ENCODE assay signal across 27 mouse cellular contexts in the genomic region with DNA sequence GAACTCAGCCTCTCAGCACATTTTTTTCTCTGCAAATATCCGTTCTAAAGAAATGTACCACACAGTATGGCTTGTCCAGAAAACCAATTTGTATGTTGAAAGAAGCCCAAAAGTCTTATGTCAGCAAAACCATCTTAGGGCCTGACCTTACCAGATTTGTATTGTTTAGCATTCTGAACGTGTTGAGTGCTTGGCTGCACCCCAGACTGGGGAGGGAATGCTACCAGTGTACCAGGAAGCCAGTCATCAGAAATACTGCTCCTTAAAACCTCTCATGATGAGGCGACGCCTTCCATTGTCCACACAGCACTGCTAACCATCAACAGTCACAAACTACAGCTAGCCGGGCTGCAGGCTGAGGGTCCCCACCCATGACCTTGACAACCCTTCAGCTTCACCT.
A peak's percentile ranks its signal among the peaks of the same experiment; 100 is the strongest.
DNase-seq lines count a peak whose midpoint lies in the region; ATAC-seq and TF ChIP-seq lines count a peak whose summit lies in the region.
"Had no signal": no experiment of that assay in that cellular context is flagged by ENCODE, and none has a peak within 500 bp of the region (broad histone marks: within the 10 kb centered on the region; RNA-seq: fewer than 3 reads in every experiment).

No protein-coding gene starts in this region.

- H3K4me3 ChIP-seq in ES-E14 (ENCODE audit: insufficient read depth in 1 of 2, low read depth in 1 of 2, low read length in 2 of 2, poor library complexity in 1 of 2, severe bottlenecking in 1 of 2), result no peak overlapping the region
- H3K4me3 ChIP-seq in midbrain, postnatal 0 days (ENCODE audit: low read depth, low read length), result no peak overlapping the region
- H3K4me3 ChIP-seq: embryonic facial prominence, embryonic 13.5 days; erythroblast, embryonic 14.5 days; forebrain, embryonic 13.5 days; hindbrain, embryonic 10.5 days; intestine, embryonic 15.5 days; limb, embryonic 12.5 days; megakaryocyte, embryonic 14.5 days; stomach, embryonic 15.5 days had no signal

- in situ Hi-C loops in ES-E14 (cut with MboI; ENCODE audit: low sequenced_read_pairs in 2 of 2, unreplicated experiment in 2 of 2), result no loop called here

- no peak for ATAC-seq in midbrain, postnatal 0 days (ENCODE audit: low FRiP score)
- no peak for ATAC-seq in activated CD4-positive, CD25-positive, alpha-beta regulatory T cell, adult 4 months
- ATAC-seq: forebrain, embryonic 13.5 days; hindbrain, embryonic 16.5 days; intestine, embryonic 15.5 days; liver, postnatal 0 days; midbrain, embryonic 16.5 days had no signal

- H3K27me3 ChIP-seq in midbrain, postnatal 0 days (ENCODE audit: insufficient read depth, low read length), result no peaks in the 10 kb centered on the region
- H3K27me3 ChIP-seq: intestine, embryonic 15.5 days; stomach, embryonic 15.5 days had no signal

- TF ChIP-seq CTCF in midbrain, postnatal 0 days (IDR thresholded peaks at IDR 0.05), result no peak

- H3K9ac ChIP-seq in ES-E14 (ENCODE audit: insufficient read depth, low read depth, low read length, poor library complexity, severe bottlenecking), result no peak overlapping the region
- no peak overlapping the region for H3K9ac ChIP-seq in midbrain, postnatal 0 days (replicated peaks; ENCODE audit: low read length, poor library complexity, severe bottlenecking)
- H3K9ac ChIP-seq: embryonic facial prominence, embryonic 13.5 days; forebrain, embryonic 13.5 days; intestine, embryonic 15.5 days; limb, embryonic 12.5 days; liver, postnatal 0 days; stomach, embryonic 15.5 days had no signal

- peaks cover 0 to 2% of the 10 kb centered on the region in 2 experiments; a peak in 1 of 4 replicates for H3K4me1 ChIP-seq in ES-E14 (ENCODE audit: control insufficient read depth in 2 of 2, insufficient read depth in 2 of 2, low read length in 2 of 2, poor library complexity in 1 of 2)
- H3K4me1 ChIP-seq in midbrain, postnatal 0 days (ENCODE audit: insufficient read depth, low read length), result no peaks in the 10 kb centered on the region
- H3K4me1 ChIP-seq: intestine, embryonic 15.5 days; limb, embryonic 12.5 days; megakaryocyte, embryonic 14.5 days; stomach, embryonic 15.5 days had no signal

- peak; percentile 39 for DNase-seq in kidney, postnatal 10 days
- DNase-seq in kidney, adult 18-20 months, result no peak
- no peak for DNase-seq in ES-E14 (ENCODE audit: low read depth, low spot score)
- DNase-seq in lung, adult 18-20 months, result peak; percentile 22 to 59
- peak; percentile 10 for DNase-seq in lung, postnatal 14 days
- DNase-seq in gastrocnemius, postnatal 4 days (ENCODE audit: low spot score in 2 of 2), result no peak
- DNase-seq in midbrain, postnatal 0 days (ENCODE audit: low spot score), result no peak
- DNase-seq: adrenal gland, postnatal 25 days; cerebellum, adult 8-10 months; cerebellum, postnatal 36 days; embryo, embryonic 11 days; liver, postnatal 0 days; right cerebral cortex, adult 18-20 months; thymus, postnatal 36 days had no signal

- H3K4me2 ChIP-seq in midbrain, postnatal 0 days (ENCODE audit: low read depth, low read length, poor library complexity, severe bottlenecking), result no peak overlapping the region
- H3K4me2 ChIP-seq: embryonic facial prominence, embryonic 13.5 days; forebrain, embryonic 13.5 days; heart, embryonic 11.5 days; intestine, embryonic 15.5 days; limb, embryonic 12.5 days; liver, embryonic 11.5 days; stomach, embryonic 15.5 days had no signal

- no peaks in the 10 kb centered on the region for H3K36me3 ChIP-seq in ES-E14 (ENCODE audit: control insufficient read depth, insufficient read depth, low read length, poor library complexity, severe bottlenecking)
- no peaks in the 10 kb centered on the region for H3K36me3 ChIP-seq in midbrain, postnatal 0 days (ENCODE audit: insufficient read depth, low read length)
- H3K36me3 ChIP-seq: embryonic facial prominence, embryonic 13.5 days; hindbrain, embryonic 10.5 days; intestine, embryonic 15.5 days; limb, embryonic 12.5 days; stomach, embryonic 15.5 days had no signal

- 71% methylated on average over 5 of the region's 5 CpGs for WGBS in midbrain, postnatal 0 days

- H3K27ac ChIP-seq in ES-E14 (ENCODE audit: insufficient read depth, low read depth, low read length, poor library complexity, severe bottlenecking), result no peak overlapping the region
- H3K27ac ChIP-seq in midbrain, postnatal 0 days (ENCODE audit: low read depth, low read length), result no peak overlapping the region
- H3K27ac ChIP-seq: embryonic facial prominence, embryonic 13.5 days; forebrain, embryonic 13.5 days; hindbrain, embryonic 10.5 days; intestine, embryonic 15.5 days; limb, embryonic 12.5 days; stomach, embryonic 15.5 days had no signal

- no peaks in the 10 kb centered on the region for H3K9me3 ChIP-seq in ES-E14 (ENCODE audit: control insufficient read depth, insufficient read depth, low read depth, low read length)
- no peaks in the 10 kb centered on the region for H3K9me3 ChIP-seq in midbrain, postnatal 0 days (ENCODE audit: low read length)
- H3K9me3 ChIP-seq: embryonic facial prominence, embryonic 13.5 days; forebrain, embryonic 13.5 days; hindbrain, embryonic 10.5 days; intestine, embryonic 15.5 days; limb, embryonic 12.5 days; stomach, embryonic 15.5 days had no signal

TF ChIP-seq in ES-E14, 5 proteins besides CTCF, POLR2A, EP300 and RAD21:
- TF ChIP-seq CHD2 (IDR thresholded peaks at IDR 0.05; ENCODE audit: low read depth, low read length), result no peak
- 0 out of 2 replicates have a peak, but pooled peaks have one; percentile 32 for TF ChIP-seq MAFK (IDR thresholded peaks at IDR 0.05; ENCODE audit: insufficient read depth, low read depth, low read length)
- TF ChIP-seq HCFC1 (IDR thresholded peaks at IDR 0.05; ENCODE audit: borderline replicate concordance, insufficient read depth, low read length), result no peak
- no peak for TF ChIP-seq ZC3H11A (IDR thresholded peaks at IDR 0.05; ENCODE audit: borderline replicate concordance, low read depth, low read length)
- no peak for TF ChIP-seq ZNF384 (IDR thresholded peaks at IDR 0.05; ENCODE audit: low read depth, low read length)

Comparison
In these comparisons a context has a peak if more than half of its experiments do, and no peak if none do; other contexts are left out.
1. DNase-seq: peak in kidney, postnatal 10 days (single experiment), lung, adult 18-20 months (2 of 2) and lung, postnatal 14 days (single experiment); none in kidney, adult 18-20 months (single experiment), ES-E14 (single experiment), gastrocnemius, postnatal 4 days (0 of 2) and midbrain, postnatal 0 days (single experiment).